ENCODE assay signal across 14 mouse cellular contexts in genomic region chr9:58242696-58243095, GRCm38 (mm10). TPM values are rescaled to one million over a fixed set of nuclear protein-coding genes. Genes with fewer than 3 reads are reported as not detected.
DNase-seq lines count a peak whose midpoint lies in the region; ATAC-seq and TF ChIP-seq lines count a peak whose summit lies in the region.
"Had no signal": no experiment of that assay in that cellular context is flagged by ENCODE, and none has a peak within 500 bp of the region (broad histone marks: within the 10 kb centered on the region; RNA-seq: fewer than 3 reads in every experiment).

No protein-coding gene starts in this region.

- 69% methylated on average over 5 of the region's 5 CpGs for WGBS in heart, embryonic 15.5 days
- WGBS in lung, embryonic 16.5 days = 83% methylated on average over 5 of the region's 5 CpGs

- no peak overlapping the region for H3K4me3 ChIP-seq in heart, embryonic 15.5 days
- no peak overlapping the region for H3K4me3 ChIP-seq in lung, embryonic 16.5 days (ENCODE audit: low read length)
- no peak overlapping the region for H3K4me3 ChIP-seq in cortical plate, adult 2 months (ENCODE audit: insufficient read depth, low read length)

- intact Hi-C loops in heart, postnatal 36 days (cut with DNase I) = no loop called here

- H3K27me3 ChIP-seq in heart, embryonic 15.5 days = no peaks in the 10 kb centered on the region
- H3K27me3 ChIP-seq in lung, embryonic 16.5 days (ENCODE audit: control insufficient read depth, insufficient read depth, low read depth, low read length) = no peaks in the 10 kb centered on the region
- H3K27me3 ChIP-seq in splenic B cell, adult 2 months (ENCODE audit: control insufficient read depth, insufficient read depth, low read length, poor library complexity, severe bottlenecking) = no peaks in the 10 kb centered on the region

- no peak overlapping the region for H3K4me2 ChIP-seq in heart, embryonic 15.5 days
- no peak overlapping the region for H3K4me2 ChIP-seq in lung, embryonic 16.5 days (ENCODE audit: low read depth, low read length)

- no peaks in the 10 kb centered on the region for H3K9me3 ChIP-seq in heart, embryonic 15.5 days (replicated peaks)
- H3K9me3 ChIP-seq in lung, embryonic 16.5 days (ENCODE audit: control insufficient read depth, low read length) = no peaks in the 10 kb centered on the region

- H3K4me1 ChIP-seq in heart, embryonic 15.5 days (replicated peaks) = peaks cover 52% of the 10 kb centered on the region
- H3K4me1 ChIP-seq in lung, embryonic 16.5 days (replicated peaks; ENCODE audit: control insufficient read depth, insufficient read depth, low read length) = peaks cover 28% of the 10 kb centered on the region
- H3K4me1 ChIP-seq in cortical plate, adult 2 months (ENCODE audit: control insufficient read depth, insufficient read depth, low read length) = peaks cover 11% of the 10 kb centered on the region

- no peak for DNase-seq in heart, postnatal 36 days
- DNase-seq in lung, postnatal 4 days = no peak
- peak; percentile 33 for DNase-seq in splenic B cell, adult 2 months (ENCODE audit: low read depth, low spot score)
- DNase-seq in thymus, adult 18-20 months = no peak
- DNase-seq: cerebellum, adult 9-11 months; left cerebral cortex, postnatal 4 days; right cerebral cortex, postnatal 4 days; thymus, postnatal 4 days had no signal

- TF ChIP-seq POLR2A in cortical plate, adult 2 months (IDR thresholded peaks at IDR 0.05; ENCODE audit: extremely low read depth, insufficient read depth, low read length) = no peak

- TF ChIP-seq CTCF in cortical plate, adult 2 months (IDR thresholded peaks at IDR 0.05; ENCODE audit: extremely low read depth, insufficient read depth, low read length) = no peak

- H3K36me3 ChIP-seq in heart, embryonic 15.5 days = no peaks in the 10 kb centered on the region
- 0 out of 2 replicates have a peak, but pooled peaks cover 2% of the 10 kb centered on the region for H3K36me3 ChIP-seq in lung, embryonic 16.5 days (ENCODE audit: control insufficient read depth, insufficient read depth, low read length)
- peaks cover 22% of the 10 kb centered on the region for H3K36me3 ChIP-seq in splenic B cell, adult 2 months (ENCODE audit: control insufficient read depth, insufficient read depth, low read length, poor library complexity, severe bottlenecking)

- no peak overlapping the region for H3K9ac ChIP-seq in heart, embryonic 15.5 days
- H3K9ac ChIP-seq in lung, embryonic 16.5 days (ENCODE audit: low read length) = no peak overlapping the region

- ATAC-seq in heart, embryonic 15.5 days (replicated peaks; ENCODE audit: insufficient number of reproducible peaks, insufficient read depth, low FRiP score, low read depth) = no peak
- ATAC-seq in lung, embryonic 16.5 days (ENCODE audit: low read depth) = no peak
- ATAC-seq in CD4-positive, CD25-positive, alpha-beta regulatory T cell, adult 4 months = no peak

- H3K27ac ChIP-seq in heart, embryonic 15.5 days = peak overlapping the region; percentile 38; the same call in 1 of the 2 replicates
- H3K27ac ChIP-seq in lung, embryonic 16.5 days (ENCODE audit: low read length) = peak overlapping the region; percentile 84
- 0 out of 2 replicates have a peak overlapping the region, but pooled peaks have one; percentile 73 for H3K27ac ChIP-seq in cortical plate, adult 2 months (ENCODE audit: insufficient read depth, low read length)

RNA-seq across cellular contexts. Expression of gene Pml, which starts 6.9 kb away (rescaled TPM):
- polyA plus RNA-seq in heart, embryonic 15.5 days (2015; fragmentation: Nextera tagmentation; extraction: Ambion mirVana) = 10.0 and 15.8 TPM in 2 replicates
- total RNA-seq in heart, postnatal 36 days (2021) = 1 to 10 TPM; 8.3 to 9.5 TPM
- polyA plus RNA-seq in lung, embryonic 16.5 days (2015; fragmentation: Nextera tagmentation; extraction: Ambion mirVana) = 20.4 and 21.6 TPM in 2 replicates
- polyA plus RNA-seq in cortical plate, adult 2 months (2012; rRNA removed) = 10.4 and 11.0 TPM in 2 replicates
- 10 to 100 TPM; 45.9 to 77.9 TPM for polyA plus RNA-seq in CD4-positive, CD25-positive, alpha-beta regulatory T cell, adult 4 months (2017; shearing (Covaris generic))

RNA-seq across cellular contexts. Expression of gene Stoml1, which starts 10.3 kb away (rescaled TPM):
- polyA plus RNA-seq in heart, embryonic 15.5 days (2015; fragmentation: Nextera tagmentation; extraction: Ambion mirVana) = 25.2 and 28.6 TPM in 2 replicates
- 10 to 100 TPM; 10.2 to 10.4 TPM for total RNA-seq in heart, postnatal 36 days (2021)
- polyA plus RNA-seq in lung, embryonic 16.5 days (2015; fragmentation: Nextera tagmentation; extraction: Ambion mirVana) = 28.7 and 28.8 TPM in 2 replicates
- 123 and 124 TPM in 2 replicates for polyA plus RNA-seq in cortical plate, adult 2 months (2012; rRNA removed)
- polyA plus RNA-seq in CD4-positive, CD25-positive, alpha-beta regulatory T cell, adult 4 months (2017; shearing (Covaris generic)) = 10 to 100 TPM; 26.0 to 83.0 TPM

RNA-seq across cellular contexts. Expression of gene Islr2, which starts 38.6 kb away (rescaled TPM):
- polyA plus RNA-seq in heart, embryonic 15.5 days (2015; fragmentation: Nextera tagmentation; extraction: Ambion mirVana) = 0.20 TPM in 1 of 2 replicates, not detected in the other
- total RNA-seq in heart, postnatal 36 days (2021) = 1 to 10 TPM; 1.4 to 2.3 TPM
- polyA plus RNA-seq in lung, embryonic 16.5 days (2015; fragmentation: Nextera tagmentation; extraction: Ambion mirVana) = 0.25 and 0.38 TPM in 2 replicates
- polyA plus RNA-seq in cortical plate, adult 2 months (2012; rRNA removed) = 28.3 TPM in 2 replicates
- not detected for polyA plus RNA-seq in CD4-positive, CD25-positive, alpha-beta regulatory T cell, adult 4 months (2017; shearing (Covaris generic))
- polyA plus RNA-seq: heart, embryonic 14.5 days had no signal

RNA-seq across cellular contexts. Expression of gene Islr, which starts 38.6 kb away (rescaled TPM):
- polyA plus RNA-seq in heart, embryonic 15.5 days (2015; fragmentation: Nextera tagmentation; extraction: Ambion mirVana) = 28.4 and 49.0 TPM in 2 replicates
- 10 to 100 TPM; 28.5 to 30.4 TPM for total RNA-seq in heart, postnatal 36 days (2021)
- 79.4 and 79.9 TPM in 2 replicates for polyA plus RNA-seq in lung, embryonic 16.5 days (2015; fragmentation: Nextera tagmentation; extraction: Ambion mirVana)
- 27.4 and 34.0 TPM in 2 replicates for polyA plus RNA-seq in cortical plate, adult 2 months (2012; rRNA removed)
- 1 to 10 TPM in 1 of 2 experiments, under 1 TPM in 1; 0.77 to 1.2 TPM for polyA plus RNA-seq in CD4-positive, CD25-positive, alpha-beta regulatory T cell, adult 4 months (2017; shearing (Covaris generic))
- total RNA-seq: megakaryocyte-erythroid progenitor cell, adult 5-6 weeks had no signal

Comparison
In these comparisons a context has a peak if more than half of its experiments do, and no peak if none do; other contexts are left out.
1. RNA of gene Islr2, which starts 38.6 kb away (polyA plus RNA-seq): 28.3 TPM in cortical plate, adult 2 months; 0.25 to 0.38 TPM in lung, embryonic 16.5 days, 0.20 TPM in heart, embryonic 15.5 days and not detected in CD4-positive, CD25-positive, alpha-beta regulatory T cell, adult 4 months; every median in the first group is over 10 times any median in the second.
2. Peak in every context shown above with its lines, with median percentiles within 50 percentile points of each other: H3K27ac ChIP-seq.